Mouse (Mus musculus): Measurements from ENCODE around the gene Pard6b. TPM values are rescaled to one million over a fixed set of nuclear protein-coding genes. Genes with fewer than 3 reads are reported as not detected.
A peak's percentile ranks its signal among the peaks of the same experiment; 100 is the strongest.
"Not testable (repeated sequence)": the region's sequence is repeated elsewhere in the genome, so short reads cannot be mapped to it uniquely, and the experiment has no call there.

The Pard6b gene
- total and polyA plus RNA-seq, 2 experiments from 2014 or later, result 3.5 to 6.5 TPM

GRCm38 (mm10) chr2:168107356-168107755 lies 26.6 kb downstream of the Pard6b start:
- WGBS, result 47% methylated on average over 15 of the region's 15 CpGs
- TF ChIP-seq EP300 (IDR thresholded peaks at IDR 0.05; ENCODE audit: low read depth) (no peak), CTCF (IDR thresholded peaks at IDR 0.05; ENCODE audit: low read depth) (no peak)
- no peak overlapping the region for H3K9ac ChIP-seq (replicated peaks; ENCODE audit: low read depth, low read length)

GRCm38 (mm10) chr2:168107901-168108300 lies 27.1 kb downstream of the Pard6b start:
- not testable (repeated sequence) for H3K9me3 ChIP-seq (replicated peaks; ENCODE audit: control insufficient read depth, low read length); H3K27me3 ChIP-seq (ENCODE audit: control insufficient read depth, insufficient read depth, low read length); DNase-seq (ENCODE audit: low spot score); H3K36me3 ChIP-seq (replicated peaks; ENCODE audit: control insufficient read depth, insufficient read depth, low read length); H3K9ac ChIP-seq (replicated peaks; ENCODE audit: low read depth, low read length); H3K4me2 ChIP-seq (ENCODE audit: low read depth, low read length); H3K4me1 ChIP-seq (ENCODE audit: control insufficient read depth, insufficient read depth); ATAC-seq (ENCODE audit: insufficient read depth, low read depth); H3K4me3 ChIP-seq (ENCODE audit: low read depth, low read length)
- WGBS, result 95% methylated on average over 6 of the region's 6 CpGs
- H3K27ac ChIP-seq (ENCODE audit: low read depth), result peak overlapping the region; percentile 18; the same call in 1 of the 2 replicates

More at GRCm38 (mm10) chr2:168107356-168107755, 26.6 kb downstream of the Pard6b start:
- no peaks in the 10 kb centered on the region for H3K9me3 ChIP-seq (replicated peaks; ENCODE audit: control insufficient read depth, low read length)
- no peaks in the 10 kb centered on the region for H3K27me3 ChIP-seq (ENCODE audit: control insufficient read depth, insufficient read depth, low read length)
- H3K4me3 ChIP-seq (ENCODE audit: low read depth, low read length), result no peak overlapping the region
- H3K4me1 ChIP-seq (ENCODE audit: control insufficient read depth, insufficient read depth), result no peaks in the 10 kb centered on the region
- H3K36me3 ChIP-seq (replicated peaks; ENCODE audit: control insufficient read depth, insufficient read depth, low read length), result no peaks in the 10 kb centered on the region
- DNase-seq (ENCODE audit: low spot score), result peak; percentile 19
- H3K27ac ChIP-seq (ENCODE audit: low read depth), result peak overlapping the region; percentile 73
- ATAC-seq (ENCODE audit: insufficient read depth, low read depth), result peak; percentile 37; the same call in 1 of the 2 replicates
- peak overlapping the region; percentile 60 for H3K4me2 ChIP-seq (ENCODE audit: low read depth, low read length)

GRCm38 (mm10) chr2:168111902-168112301 lies 31.1 kb downstream of the Pard6b start:
- H3K27ac ChIP-seq (ENCODE audit: low read depth), result no peak overlapping the region
- H3K36me3 ChIP-seq (replicated peaks; ENCODE audit: control insufficient read depth, insufficient read depth, low read length), result no peaks in the 10 kb centered on the region
- H3K27me3 ChIP-seq (ENCODE audit: control insufficient read depth, insufficient read depth, low read length), result 0 out of 2 replicates have a peak, but pooled peaks cover 2% of the 10 kb centered on the region
- no peak for TF ChIP-seq EP300 (IDR thresholded peaks at IDR 0.05; ENCODE audit: low read depth)
- TF ChIP-seq CTCF (IDR thresholded peaks at IDR 0.05; ENCODE audit: low read depth), result peak; percentile 89
- no peak overlapping the region for H3K4me3 ChIP-seq (ENCODE audit: low read depth, low read length)
- 0 out of 2 replicates have a peak, but pooled peaks cover under 1% of the 10 kb centered on the region for H3K4me1 ChIP-seq (ENCODE audit: control insufficient read depth, insufficient read depth)
- no peak overlapping the region for H3K9ac ChIP-seq (replicated peaks; ENCODE audit: low read depth, low read length)
- H3K9me3 ChIP-seq (replicated peaks; ENCODE audit: control insufficient read depth, low read length), result no peaks in the 10 kb centered on the region
- DNase-seq (ENCODE audit: low spot score) (peak; percentile 31), ATAC-seq (ENCODE audit: insufficient read depth, low read depth) (no peak)
- WGBS, result 12% methylated on average over 7 of the region's 7 CpGs
- H3K4me2 ChIP-seq (ENCODE audit: low read depth, low read length), result no peak overlapping the region

GRCm38 (mm10) chr2:168113263-168113662 lies 32.5 kb downstream of the Pard6b start:
- H3K9ac ChIP-seq (replicated peaks; ENCODE audit: low read depth, low read length), result no peak overlapping the region
- no peak overlapping the region for H3K4me3 ChIP-seq (ENCODE audit: low read depth, low read length)
- no peak for TF ChIP-seq EP300 (IDR thresholded peaks at IDR 0.05; ENCODE audit: low read depth)
- no peak for TF ChIP-seq CTCF (IDR thresholded peaks at IDR 0.05; ENCODE audit: low read depth)
- WGBS, result 88% methylated on average over 9 of the region's 9 CpGs
- peaks cover 12% of the 10 kb centered on the region; the same call in 1 of the 2 replicates for H3K27me3 ChIP-seq (ENCODE audit: control insufficient read depth, insufficient read depth, low read length)
- H3K27ac ChIP-seq (ENCODE audit: low read depth), result no peak overlapping the region
- H3K9me3 ChIP-seq (replicated peaks; ENCODE audit: control insufficient read depth, low read length), result no peaks in the 10 kb centered on the region
- no peak overlapping the region for H3K4me2 ChIP-seq (ENCODE audit: low read depth, low read length)
- no peaks in the 10 kb centered on the region for H3K36me3 ChIP-seq (replicated peaks; ENCODE audit: control insufficient read depth, insufficient read depth, low read length)
- DNase-seq (ENCODE audit: low spot score), result no peak
- ATAC-seq (ENCODE audit: insufficient read depth, low read depth), result no peak
- 0 out of 2 replicates have a peak, but pooled peaks cover 9% of the 10 kb centered on the region for H3K4me1 ChIP-seq (ENCODE audit: control insufficient read depth, insufficient read depth)

GRCm38 (mm10) chr2:168113692-168114091 lies 32.9 kb downstream of the Pard6b start:
- H3K4me2 ChIP-seq (ENCODE audit: low read depth, low read length), result no peak overlapping the region
- H3K27ac ChIP-seq (ENCODE audit: low read depth), result no peak overlapping the region
- H3K27me3 ChIP-seq (ENCODE audit: control insufficient read depth, insufficient read depth, low read length), result peaks cover 12% of the 10 kb centered on the region; the same call in 1 of the 2 replicates
- no peak for TF ChIP-seq EP300 (IDR thresholded peaks at IDR 0.05; ENCODE audit: low read depth)
- peak; percentile 19; the same call in 1 of the 2 replicates for TF ChIP-seq CTCF (IDR thresholded peaks at IDR 0.05; ENCODE audit: low read depth)
- WGBS, result 72% methylated on average over 5 of the region's 5 CpGs
- H3K9me3 ChIP-seq (replicated peaks; ENCODE audit: control insufficient read depth, low read length), result no peaks in the 10 kb centered on the region
- H3K4me3 ChIP-seq (ENCODE audit: low read depth, low read length), result no peak overlapping the region
- no peak overlapping the region for H3K9ac ChIP-seq (replicated peaks; ENCODE audit: low read depth, low read length)
- no peaks in the 10 kb centered on the region for H3K36me3 ChIP-seq (replicated peaks; ENCODE audit: control insufficient read depth, insufficient read depth, low read length)
- DNase-seq (ENCODE audit: low spot score) (no peak), ATAC-seq (ENCODE audit: insufficient read depth, low read depth) (no peak)
- 0 out of 2 replicates have a peak, but pooled peaks cover 9% of the 10 kb centered on the region for H3K4me1 ChIP-seq (ENCODE audit: control insufficient read depth, insufficient read depth)
